ENCODE assay signal across 8 mouse cellular contexts in genomic region chr17:35329714-35330113, GRCm38 (mm10). TPM values are rescaled to one million over a fixed set of nuclear protein-coding genes. Genes with fewer than 3 reads are reported as not detected.
"Had no signal": no experiment of that assay in that cellular context is flagged by ENCODE, and none has a peak within 500 bp of the region (broad histone marks: within the 10 kb centered on the region; RNA-seq: fewer than 3 reads in every experiment).

No protein-coding gene starts in this region.

RNA-seq across cellular contexts. Expression of gene H2-Q1, which starts 9.5 kb away (rescaled TPM):
- total RNA-seq: granulocyte monocyte progenitor cell, adult 5-6 weeks had no signal
- polyA plus RNA-seq: heart, embryonic 16.5 days; hindbrain, embryonic 11.5 days; kidney, embryonic 14.5 days; kidney, embryonic 16.5 days; limb, embryonic 11.5 days; limb, embryonic 15.5 days had no signal

RNA-seq across cellular contexts. Expression of gene H2-Q2, which starts 12.3 kb away (rescaled TPM):
- total RNA-seq: hematopoietic stem cell, adult 5-6 weeks had no signal
